Mouse (Mus musculus): ENCODE data around the gene Wwc2. TPM values are rescaled to one million over a fixed set of nuclear protein-coding genes. Genes with fewer than 3 reads are reported as not detected.

The Wwc2 gene
- polyA plus RNA-seq, 1 experiment from 2014 or later: 7.7 TPM

- Histone ChIP-seq H3K4me3 (replicated peaks; ENCODE audit: low read length) (no peak overlapping the region), H3K4me2 (replicated peaks) (no peak overlapping the region), H3K27me3 (ENCODE audit: control insufficient read depth, insufficient read depth, low read length) (no peaks in the 10 kb centered on the region), H3K9me3 (ENCODE audit: control insufficient read depth, low read length) (no peaks in the 10 kb centered on the region), H3K9ac (no peak overlapping the region), H3K36me3 (replicated peaks; ENCODE audit: control insufficient read depth, insufficient read depth) (no peaks in the 10 kb centered on the region), H3K4me1 (replicated peaks; ENCODE audit: control insufficient read depth, insufficient read depth, low read length) (no peaks in the 10 kb centered on the region), H3K27ac (no peak overlapping the region)
- ATAC-seq (ENCODE audit: low FRiP score) (no peak), DNase-seq (ENCODE audit: low spot score) (no peak)
- WGBS: 84% methylated on average over 20 of the region's 20 CpGs
These were observed 169.6 kb downstream of the Wwc2 start for GRCm38 (mm10) chr8:47820914-47821772.

DNA sequence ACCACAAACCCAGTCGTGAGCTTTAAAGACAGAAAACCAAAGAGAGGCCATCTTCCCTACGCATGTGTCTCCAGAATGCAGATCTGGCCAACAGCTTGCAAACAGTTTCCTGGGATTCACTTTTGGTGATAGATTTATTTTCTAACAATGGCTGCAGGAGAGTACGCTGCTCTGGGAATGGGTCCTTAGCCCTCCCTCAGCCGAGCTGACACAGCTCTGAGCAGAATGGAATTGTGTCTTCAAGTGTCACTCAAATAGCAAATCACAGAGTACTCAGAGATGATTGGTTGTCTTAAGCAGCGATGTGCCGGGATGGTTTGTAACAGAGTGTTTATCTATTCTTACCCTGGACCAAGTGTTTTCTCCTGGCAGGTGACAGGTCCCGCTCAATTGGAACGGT, 171.7 kb downstream of the Wwc2 start:
- no peak for DNase-seq (ENCODE audit: low spot score)
- H3K4me3 ChIP-seq (replicated peaks; ENCODE audit: low read length): no peak overlapping the region
- no peaks in the 10 kb centered on the region for H3K9me3 ChIP-seq (ENCODE audit: control insufficient read depth, low read length)
- no peaks in the 10 kb centered on the region for H3K36me3 ChIP-seq (replicated peaks; ENCODE audit: control insufficient read depth, insufficient read depth)
- no peak overlapping the region for H3K27ac ChIP-seq
- no peaks in the 10 kb centered on the region for H3K27me3 ChIP-seq (ENCODE audit: control insufficient read depth, insufficient read depth, low read length)
- no peak overlapping the region for H3K9ac ChIP-seq
- no peak for ATAC-seq (ENCODE audit: low FRiP score)
- WGBS: 93% methylated on average over 8 of the region's 8 CpGs
- no peaks in the 10 kb centered on the region for H3K4me1 ChIP-seq (replicated peaks; ENCODE audit: control insufficient read depth, insufficient read depth, low read length)
- H3K4me2 ChIP-seq (replicated peaks): no peak overlapping the region

GRCm38 (mm10) chr8:47811221-47811620, 179.5 kb downstream of the Wwc2 start:
- 77% methylated on average over 12 of the region's 12 CpGs for WGBS
- no peak for ATAC-seq (ENCODE audit: low FRiP score)
- no peak overlapping the region for H3K4me3 ChIP-seq (replicated peaks; ENCODE audit: low read length)
- no peak overlapping the region for H3K4me2 ChIP-seq (replicated peaks)
- H3K36me3 ChIP-seq (replicated peaks; ENCODE audit: control insufficient read depth, insufficient read depth): no peaks in the 10 kb centered on the region
- H3K27ac ChIP-seq: no peak overlapping the region
- H3K4me1 ChIP-seq (replicated peaks; ENCODE audit: control insufficient read depth, insufficient read depth, low read length): no peaks in the 10 kb centered on the region
- no peak for DNase-seq (ENCODE audit: low spot score)
- no peak overlapping the region for H3K9ac ChIP-seq
- no peaks in the 10 kb centered on the region for H3K27me3 ChIP-seq (ENCODE audit: control insufficient read depth, insufficient read depth, low read length)
- H3K9me3 ChIP-seq (ENCODE audit: control insufficient read depth, low read length): no peaks in the 10 kb centered on the region

DNA sequence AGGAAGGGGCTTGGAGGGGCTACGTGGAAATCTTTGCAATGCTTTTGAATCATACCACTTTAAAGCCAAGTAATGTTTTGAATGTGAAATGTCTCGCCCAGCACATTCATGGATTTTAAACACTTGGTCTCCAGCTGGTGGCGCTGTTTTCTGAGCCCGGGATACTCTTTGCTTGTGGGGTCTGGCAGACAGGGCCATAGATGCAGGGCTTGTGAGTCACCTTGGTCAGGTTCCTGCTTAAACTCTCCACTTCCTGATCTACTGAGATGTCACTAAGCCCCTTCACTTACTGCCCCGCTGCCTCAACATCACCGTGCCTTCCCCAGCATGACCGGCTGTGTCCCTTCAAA, 180.1 kb downstream of the Wwc2 start:
- Histone ChIP-seq H3K9ac (no peak overlapping the region), H3K4me1 (replicated peaks; ENCODE audit: control insufficient read depth, insufficient read depth, low read length) (no peaks in the 10 kb centered on the region), H3K36me3 (replicated peaks; ENCODE audit: control insufficient read depth, insufficient read depth) (no peaks in the 10 kb centered on the region), H3K27me3 (ENCODE audit: control insufficient read depth, insufficient read depth, low read length) (no peaks in the 10 kb centered on the region), H3K4me2 (replicated peaks) (no peak overlapping the region), H3K4me3 (replicated peaks; ENCODE audit: low read length) (no peak overlapping the region), H3K27ac (no peak overlapping the region), H3K9me3 (ENCODE audit: control insufficient read depth, low read length) (no peaks in the 10 kb centered on the region)
- no peak for ATAC-seq (ENCODE audit: low FRiP score)
- DNase-seq (ENCODE audit: low spot score): no peak
- WGBS: 83% methylated on average over 7 of the region's 7 CpGs

- Histone ChIP-seq H3K27me3 (ENCODE audit: control insufficient read depth, insufficient read depth, low read length) (no peaks in the 10 kb centered on the region), H3K9me3 (ENCODE audit: control insufficient read depth, low read length) (no peaks in the 10 kb centered on the region), H3K27ac (no peak overlapping the region), H3K4me3 (replicated peaks; ENCODE audit: low read length) (no peak overlapping the region), H3K9ac (no peak overlapping the region), H3K4me1 (replicated peaks; ENCODE audit: control insufficient read depth, insufficient read depth, low read length) (no peaks in the 10 kb centered on the region), H3K36me3 (replicated peaks; ENCODE audit: control insufficient read depth, insufficient read depth) (no peaks in the 10 kb centered on the region), H3K4me2 (replicated peaks) (no peak overlapping the region)
- WGBS: 87% methylated on average over 14 of the region's 14 CpGs
- DNase-seq (ENCODE audit: low spot score) (no peak), ATAC-seq (ENCODE audit: low FRiP score) (no peak)
These were observed 180.6 kb downstream of the Wwc2 start for GRCm38 (mm10) chr8:47809970-47810665.

DNA sequence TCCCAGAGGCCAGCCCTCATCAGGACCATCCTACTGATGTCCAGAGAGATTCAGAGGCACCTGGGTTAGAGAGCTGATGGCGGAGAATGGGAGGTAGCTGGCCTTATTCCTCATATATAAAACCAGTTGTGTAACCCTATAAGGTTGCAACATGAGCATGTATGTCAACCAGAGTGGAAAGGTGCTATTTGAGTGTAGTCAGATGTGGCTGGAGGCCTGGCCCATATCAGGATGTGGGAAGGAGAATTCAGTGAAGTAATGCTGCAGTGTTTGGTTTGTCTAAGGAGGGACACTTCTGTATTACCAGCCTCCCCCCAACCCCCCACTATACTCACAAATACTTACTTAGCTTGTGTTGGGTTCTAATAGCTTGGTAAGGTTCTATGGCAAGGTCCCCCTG, 186.5 kb downstream of the Wwc2 start:
- no peak for ATAC-seq (ENCODE audit: low FRiP score)
- Histone ChIP-seq H3K4me3 (replicated peaks; ENCODE audit: low read length) (no peak overlapping the region), H3K4me2 (replicated peaks) (no peak overlapping the region), H3K36me3 (replicated peaks; ENCODE audit: control insufficient read depth, insufficient read depth) (no peaks in the 10 kb centered on the region), H3K9me3 (ENCODE audit: control insufficient read depth, low read length) (no peaks in the 10 kb centered on the region), H3K27ac (no peak overlapping the region), H3K27me3 (ENCODE audit: control insufficient read depth, insufficient read depth, low read length) (no peaks in the 10 kb centered on the region), H3K9ac (no peak overlapping the region), H3K4me1 (replicated peaks; ENCODE audit: control insufficient read depth, insufficient read depth, low read length) (no peaks in the 10 kb centered on the region)
- no peak for DNase-seq (ENCODE audit: low spot score)
- WGBS: 93% methylated on average over 1 of the region's 1 CpGs

DNA sequence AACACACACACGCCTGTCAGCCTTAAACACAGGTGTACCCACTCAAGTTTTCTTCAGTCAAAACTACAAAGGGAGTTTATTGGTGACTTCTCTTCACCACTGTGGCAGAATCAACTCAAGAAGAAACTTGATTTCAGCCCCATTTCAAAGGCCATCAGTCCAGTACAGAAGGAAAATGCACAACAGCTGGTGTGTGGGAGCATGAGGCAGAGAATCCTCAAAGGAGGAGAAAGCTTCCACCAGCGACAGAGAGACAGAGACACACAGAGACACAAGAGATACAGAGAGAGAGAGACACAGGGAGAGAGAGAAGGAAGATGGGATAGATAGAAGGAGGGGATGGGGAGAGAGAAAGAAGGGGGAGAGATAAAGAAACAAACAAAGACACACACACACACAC, 188.4 kb downstream of the Wwc2 start:
- no peak overlapping the region for H3K4me2 ChIP-seq (replicated peaks)
- no peaks in the 10 kb centered on the region for H3K4me1 ChIP-seq (replicated peaks; ENCODE audit: control insufficient read depth, insufficient read depth, low read length)
- no peak overlapping the region for H3K27ac ChIP-seq
- H3K9me3 ChIP-seq (ENCODE audit: control insufficient read depth, low read length): no peaks in the 10 kb centered on the region
- H3K4me3 ChIP-seq (replicated peaks; ENCODE audit: low read length): no peak overlapping the region
- WGBS: 90% methylated on average over 2 of the region's 2 CpGs
- H3K27me3 ChIP-seq (ENCODE audit: control insufficient read depth, insufficient read depth, low read length): no peaks in the 10 kb centered on the region
- no peak for ATAC-seq (ENCODE audit: low FRiP score)
- H3K36me3 ChIP-seq (replicated peaks; ENCODE audit: control insufficient read depth, insufficient read depth): no peaks in the 10 kb centered on the region
- DNase-seq (ENCODE audit: low spot score): no peak
- no peak overlapping the region for H3K9ac ChIP-seq

GRCm38 (mm10) chr8:47799438-47799837, 191.3 kb downstream of the Wwc2 start:
- Histone ChIP-seq H3K27me3 (ENCODE audit: control insufficient read depth, insufficient read depth, low read length) (no peaks in the 10 kb centered on the region), H3K9me3 (ENCODE audit: control insufficient read depth, low read length) (no peaks in the 10 kb centered on the region), H3K9ac (no peak overlapping the region), H3K36me3 (replicated peaks; ENCODE audit: control insufficient read depth, insufficient read depth) (no peaks in the 10 kb centered on the region), H3K4me2 (replicated peaks) (no peak overlapping the region), H3K4me1 (replicated peaks; ENCODE audit: control insufficient read depth, insufficient read depth, low read length) (no peaks in the 10 kb centered on the region), H3K27ac (no peak overlapping the region), H3K4me3 (replicated peaks; ENCODE audit: low read length) (no peak overlapping the region)
- DNase-seq (ENCODE audit: low spot score) (no peak), ATAC-seq (ENCODE audit: low FRiP score) (no peak)
- 93% methylated on average over 6 of the region's 6 CpGs for WGBS

DNA sequence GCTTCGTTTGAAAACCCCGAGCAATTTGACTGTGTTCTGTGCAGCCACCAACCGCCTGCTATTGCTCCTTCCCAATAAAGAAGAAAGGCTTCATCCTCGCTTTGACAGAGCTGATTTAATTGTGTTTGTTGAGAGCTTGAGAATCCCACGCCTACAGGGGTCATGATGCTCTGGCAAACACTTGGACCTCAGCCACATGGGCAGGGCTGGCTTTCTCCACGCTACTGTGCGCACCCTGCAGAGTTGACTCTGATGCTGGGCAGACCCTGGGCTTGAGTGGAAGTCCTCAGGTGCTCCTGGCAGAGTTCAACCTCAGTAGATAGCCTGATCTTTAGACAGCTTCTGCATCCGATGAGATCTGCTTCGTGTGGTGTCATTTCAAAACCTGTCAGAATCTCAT, 198.7 kb downstream of the Wwc2 start:
- no peaks in the 10 kb centered on the region for H3K27me3 ChIP-seq (ENCODE audit: control insufficient read depth, insufficient read depth, low read length)
- H3K4me3 ChIP-seq (replicated peaks; ENCODE audit: low read length): no peak overlapping the region
- peaks cover 3% of the 10 kb centered on the region; the same call in 1 of the 2 replicates for H3K9me3 ChIP-seq (ENCODE audit: control insufficient read depth, low read length)
- no peak overlapping the region for H3K27ac ChIP-seq
- WGBS: 71% methylated on average over 9 of the region's 9 CpGs
- DNase-seq (ENCODE audit: low spot score) (no peak), ATAC-seq (ENCODE audit: low FRiP score) (no peak)
- 0 out of 2 replicates have a peak, but pooled peaks cover 5% of the 10 kb centered on the region for H3K4me1 ChIP-seq (replicated peaks; ENCODE audit: control insufficient read depth, insufficient read depth, low read length)
- no peaks in the 10 kb centered on the region for H3K36me3 ChIP-seq (replicated peaks; ENCODE audit: control insufficient read depth, insufficient read depth)
- no peak overlapping the region for H3K9ac ChIP-seq
- no peak overlapping the region for H3K4me2 ChIP-seq (replicated peaks)

Measured in hindbrain, embryonic 14.5 days (tissue).